Mouse (Mus musculus): ENCODE data around the gene Gm10256.
"Not testable (repeated sequence)": the region's sequence is repeated elsewhere in the genome, so short reads cannot be mapped to it uniquely, and the experiment has no call there.

Gene Gm10256

DNA sequence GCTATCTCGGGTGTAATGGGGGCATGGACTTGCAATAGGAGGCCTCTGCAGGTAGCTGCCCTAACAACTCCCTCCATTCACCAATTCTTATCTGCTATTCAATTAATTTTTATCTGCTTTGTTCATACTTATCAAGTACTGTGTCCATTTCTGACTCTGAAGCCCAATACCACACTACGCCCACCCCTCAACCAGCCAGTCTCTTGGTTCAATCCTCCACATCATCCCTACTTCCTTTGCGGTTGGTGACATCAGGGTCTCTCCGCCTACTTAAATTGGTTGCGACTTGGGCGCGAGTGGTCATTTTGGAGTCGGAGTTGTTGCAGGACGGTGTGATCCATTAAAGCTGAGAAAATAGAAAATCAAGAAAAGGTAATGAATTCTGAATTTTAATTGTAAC is at the start of gene Gm10256, which contains the start of gene Rbmy:
Gm10256 (plus strand) TSS at position 320 of the 400 bp plus-strand sequence.
Rbmy (plus strand) TSS at position 301 of the 400 bp plus-strand sequence.
- DNase-seq (ENCODE audit: low read depth, low spot score) = not testable (repeated sequence)

DNA sequence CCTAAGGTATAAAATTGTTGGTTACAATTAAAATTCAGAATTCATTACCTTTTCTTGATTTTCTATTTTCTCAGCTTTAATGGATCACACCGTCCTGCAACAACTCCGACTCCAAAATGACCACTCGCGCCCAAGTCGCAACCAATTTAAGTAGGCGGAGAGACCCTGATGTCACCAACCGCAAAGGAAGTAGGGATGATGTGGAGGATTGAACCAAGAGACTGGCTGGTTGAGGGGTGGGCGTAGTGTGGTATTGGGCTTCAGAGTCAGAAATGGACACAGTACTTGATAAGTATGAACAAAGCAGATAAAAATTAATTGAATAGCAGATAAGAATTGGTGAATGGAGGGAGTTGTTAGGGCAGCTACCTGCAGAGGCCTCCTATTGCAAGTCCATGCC is 34.4 kb upstream of the Gm10256 start, which contains the start of gene Gm4064:
Gm4064 (minus strand) TSS at position 101 of the 400 bp plus-strand sequence.
- DNase-seq (ENCODE audit: low read depth, low spot score) = not testable (repeated sequence)

DNA sequence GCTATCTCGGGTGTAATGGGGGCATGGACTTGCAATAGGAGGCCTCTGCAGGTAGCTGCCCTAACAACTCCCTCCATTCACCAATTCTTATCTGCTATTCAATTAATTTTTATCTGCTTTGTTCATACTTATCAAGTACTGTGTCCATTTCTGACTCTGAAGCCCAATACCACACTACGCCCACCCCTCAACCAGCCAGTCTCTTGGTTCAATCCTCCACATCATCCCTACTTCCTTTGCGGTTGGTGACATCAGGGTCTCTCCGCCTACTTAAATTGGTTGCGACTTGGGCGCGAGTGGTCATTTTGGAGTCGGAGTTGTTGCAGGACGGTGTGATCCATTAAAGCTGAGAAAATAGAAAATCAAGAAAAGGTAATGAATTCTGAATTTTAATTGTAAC is 70.2 kb downstream of the Gm10256 start, which contains the start of gene Gm10352:
Gm10352 (plus strand) TSS at position 301 of the 400 bp plus-strand sequence.
- DNase-seq (ENCODE audit: low read depth, low spot score) = not testable (repeated sequence)
